Mouse (Mus musculus) monocyte, adult 5-6 weeks (primary cell): Measurements from ENCODE around the gene P4ha3. TPM values are rescaled to one million over a fixed set of nuclear protein-coding genes. Genes with fewer than 3 reads are reported as not detected.
"Not testable (repeated sequence)": the region's sequence is repeated elsewhere in the genome, so short reads cannot be mapped to it uniquely, and the experiment has no call there.

ENCODE experiments used
- ATAC-seq: fragments of 153-309, 156-312 bp; replicated peaks from 2 replicates; pipeline ENCODE4 v1.8.0; 2017; ENCODE audit warnings: mild to moderate bottlenecking; ENCODE audit not compliant: low TSS enrichment, insufficient number of reproducible peaks, severe bottlenecking, poor library complexity, low FRiP score
- total RNA-seq: library from RNA; stranded (forward); fragments of 200-1000, 200-491, 200-594 nt; gene quantifications from 3 replicates; pipeline ENCODE4 v1.2.3, GENCODE M21; 2017

P4ha3 gene
- not detected in 3 replicates for total RNA-seq

DNA sequence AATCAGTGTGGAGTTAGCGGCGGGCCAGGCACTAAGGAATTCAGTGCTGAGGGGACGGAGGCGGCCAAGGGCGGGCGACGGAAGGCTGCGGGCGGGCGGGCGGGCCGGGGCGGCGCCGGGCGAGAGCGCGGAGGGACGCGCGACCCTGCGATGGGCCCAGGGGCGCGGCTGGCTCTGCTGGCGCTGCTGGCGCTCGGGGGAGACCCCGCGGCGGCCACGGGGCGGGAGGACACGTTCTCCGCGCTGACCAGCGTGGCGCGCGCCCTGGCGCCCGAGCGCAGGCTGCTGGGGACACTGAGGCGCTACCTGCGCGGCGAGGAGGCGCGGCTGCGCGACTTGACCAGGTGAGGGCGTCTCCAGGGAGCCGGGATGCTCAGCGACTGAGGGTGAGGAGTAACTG lies at the start of gene P4ha3:
TSS of gene P4ha3 (plus strand) at position 138 of the 400 bp plus-strand sequence.
- no peak for ATAC-seq

GRCm38 (mm10) chr7:100238271-100238670 lies 47.0 kb upstream of the P4ha3 start:
- no peak for ATAC-seq

- ATAC-seq, result no peak
Observed at GRCm38 (mm10) chr7:100240601-100241000, 44.7 kb upstream of the P4ha3 start.

- ATAC-seq, result no peak
Observed at GRCm38 (mm10) chr7:100243007-100243406, 42.3 kb upstream of the P4ha3 start.

DNA sequence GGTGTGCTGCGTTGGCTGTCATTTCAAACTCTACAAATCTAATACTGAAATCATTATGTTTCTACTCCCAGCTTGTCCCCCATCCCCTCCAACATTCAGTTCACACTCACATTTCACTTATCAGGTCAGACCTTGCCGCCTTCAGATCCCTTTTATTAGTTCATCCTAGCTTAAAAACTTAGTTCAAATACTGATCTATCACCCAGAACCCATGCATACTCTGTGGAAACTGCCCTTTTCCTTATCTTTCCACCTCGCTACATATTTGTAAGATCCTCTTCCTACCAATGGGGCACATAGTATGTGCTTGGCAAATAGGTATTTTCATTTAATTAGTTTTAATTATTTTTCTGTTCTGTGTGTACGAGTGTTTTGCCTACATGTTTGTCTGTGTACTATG lies 41.1 kb upstream of the P4ha3 start:
- no peak for ATAC-seq

- ATAC-seq, result no peak
Observed at GRCm38 (mm10) chr7:100245176-100245575, 40.1 kb upstream of the P4ha3 start.

GRCm38 (mm10) chr7:100250667-100251066 lies 34.7 kb upstream of the P4ha3 start:
- ATAC-seq, result no peak

GRCm38 (mm10) chr7:100262350-100262749 lies 23.0 kb upstream of the P4ha3 start:
- no peak for ATAC-seq

DNA sequence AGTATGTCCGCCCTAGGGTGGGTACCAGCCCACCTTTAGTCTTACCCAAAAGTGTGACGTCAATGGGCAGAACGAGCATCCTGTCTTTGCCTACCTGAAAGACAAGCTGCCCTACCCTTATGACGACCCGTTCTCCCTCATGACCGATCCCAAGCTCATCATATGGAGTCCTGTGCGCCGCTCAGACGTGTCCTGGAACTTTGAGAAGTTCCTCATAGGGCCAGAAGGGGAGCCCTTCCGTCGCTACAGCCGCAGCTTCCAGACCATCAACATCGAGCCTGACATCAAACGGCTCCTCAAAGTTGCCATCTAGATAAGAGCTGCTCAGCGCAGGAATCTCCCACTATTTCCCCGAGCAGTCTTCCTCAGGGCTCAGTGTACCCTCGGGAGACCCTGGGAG lies 20.4 kb upstream of the P4ha3 start:
- ATAC-seq, result not testable (repeated sequence)

GRCm38 (mm10) chr7:100272369-100272768 lies 13.0 kb upstream of the P4ha3 start:
- no peak for ATAC-seq

GRCm38 (mm10) chr7:100274507-100274906 lies 10.8 kb upstream of the P4ha3 start:
- ATAC-seq, result no peak

- no peak for ATAC-seq
Observed at GRCm38 (mm10) chr7:100276397-100276796, 8.9 kb upstream of the P4ha3 start.

DNA sequence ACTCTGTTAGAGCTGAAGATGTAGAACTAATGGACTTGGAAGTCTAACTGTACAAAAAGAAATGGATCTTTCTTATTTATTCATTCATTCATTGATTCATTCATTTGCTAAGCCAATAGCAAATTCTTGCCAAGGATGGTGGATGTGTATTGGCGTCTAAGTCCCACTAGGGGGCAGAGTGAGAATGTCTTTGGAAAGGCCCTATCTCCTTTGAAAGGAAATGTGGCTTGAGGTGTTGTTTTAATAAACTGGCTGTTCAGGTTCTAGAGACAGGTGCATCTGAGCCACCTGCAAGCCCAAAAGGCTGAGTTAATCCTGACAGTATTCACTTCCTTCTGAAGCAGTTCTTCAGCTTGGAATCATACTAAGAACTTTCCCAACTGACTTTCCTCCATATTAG lies 5.5 kb upstream of the P4ha3 start:
- peak; percentile 59; the same call in 1 of the 2 replicates for ATAC-seq

- no peak for ATAC-seq
Observed at GRCm38 (mm10) chr7:100281596-100281995, 3.7 kb upstream of the P4ha3 start.

DNA sequence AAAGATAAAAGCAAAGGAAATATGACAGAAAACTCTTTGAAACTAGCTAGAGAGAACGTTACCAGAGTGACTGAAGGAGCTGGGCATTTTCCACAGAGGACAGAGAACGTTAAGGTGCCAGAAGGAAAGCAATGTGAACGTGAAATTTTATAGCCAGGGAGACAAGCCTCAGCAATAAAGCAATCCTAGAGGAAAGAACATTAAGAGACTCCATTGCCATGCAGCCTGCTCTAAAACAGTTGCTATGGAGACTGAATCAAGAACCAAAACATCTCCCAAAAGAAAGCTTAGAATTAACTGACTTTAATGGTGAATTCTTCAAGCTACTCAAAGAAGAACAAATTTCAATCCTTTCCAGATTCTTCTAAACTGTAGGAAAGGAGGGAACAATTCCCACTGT lies 2.0 kb upstream of the P4ha3 start:
- ATAC-seq, result no peak

DNA sequence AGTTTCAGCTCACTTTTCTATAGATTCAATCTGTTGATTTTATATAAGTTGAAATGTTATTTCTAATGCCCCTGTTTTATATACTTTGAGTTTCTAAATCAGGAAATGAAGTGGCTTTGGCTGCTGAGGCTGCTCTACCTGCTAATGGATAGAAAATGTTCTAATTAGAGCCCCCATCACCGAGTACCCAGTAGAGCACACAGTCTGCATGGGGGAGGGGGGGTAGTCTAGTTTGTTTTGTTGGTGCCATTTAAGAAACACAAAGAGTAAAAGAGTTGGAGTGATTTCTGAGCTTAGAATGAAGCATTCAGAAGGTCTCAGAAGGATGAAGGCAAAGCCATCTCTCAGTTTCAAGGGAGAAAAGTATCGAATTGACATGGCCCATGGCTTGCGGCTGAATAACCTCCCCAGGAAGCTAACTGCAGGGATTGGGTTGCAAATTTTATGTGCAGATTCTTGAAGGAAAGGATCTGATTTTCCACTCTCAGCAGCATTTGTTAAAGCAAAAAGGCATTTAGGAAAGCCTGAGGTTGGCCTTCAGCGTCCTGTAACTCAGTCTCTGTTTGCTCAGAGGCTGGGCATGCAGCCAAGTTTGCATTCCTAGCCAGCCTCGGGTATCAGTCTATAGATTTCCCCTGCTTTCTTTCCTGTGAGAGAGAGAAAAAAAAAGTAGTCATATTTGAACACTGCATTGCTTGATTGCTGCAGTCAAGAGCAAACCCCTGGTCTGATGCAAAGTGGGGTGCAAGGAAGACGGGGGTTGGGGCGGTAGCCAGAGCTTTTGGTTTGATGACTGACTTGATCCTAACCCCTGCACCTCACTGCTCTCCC lies 2.6 kb downstream of the P4ha3 start:
- ATAC-seq, result no peak

DNA sequence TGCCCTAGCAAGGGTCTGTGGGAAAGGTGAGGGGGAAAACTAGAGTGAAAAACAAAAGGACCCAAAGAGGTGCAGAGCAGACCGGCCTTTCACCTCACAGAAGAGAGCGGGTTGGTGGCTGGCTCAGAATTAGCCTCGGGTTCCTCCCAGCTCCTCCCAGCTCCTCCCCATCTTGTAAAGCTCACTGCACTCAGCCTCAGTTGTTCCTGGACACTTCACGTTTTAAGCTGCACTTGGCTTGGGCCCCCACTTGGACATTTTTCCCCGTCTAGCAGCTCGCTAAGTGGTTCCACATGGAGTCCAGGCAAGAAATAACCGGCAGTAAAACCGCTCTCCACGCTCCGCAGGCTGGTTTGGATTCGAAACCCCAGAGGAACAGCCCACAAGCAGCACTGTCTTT lies 3.3 kb downstream of the P4ha3 start:
- no peak for ATAC-seq

DNA sequence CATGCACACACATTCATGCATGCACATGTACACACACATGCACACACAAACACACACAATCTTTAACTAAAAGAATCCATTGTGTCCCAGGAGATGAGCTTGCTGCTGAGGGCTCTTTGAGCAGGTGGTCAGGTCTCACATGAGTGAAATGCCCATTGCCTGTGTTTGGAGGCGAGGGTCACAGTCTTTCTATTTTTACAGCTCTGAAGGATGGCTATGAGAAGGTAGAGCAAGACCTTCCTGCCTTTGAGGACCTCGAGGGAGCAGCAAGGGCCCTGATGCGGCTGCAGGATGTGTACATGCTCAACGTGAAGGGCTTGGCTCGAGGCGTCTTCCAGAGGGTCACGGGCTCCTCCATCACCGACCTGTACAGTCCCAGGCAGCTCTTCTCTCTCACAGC lies 8.2 kb downstream of the P4ha3 start:
- ATAC-seq, result no peak

DNA sequence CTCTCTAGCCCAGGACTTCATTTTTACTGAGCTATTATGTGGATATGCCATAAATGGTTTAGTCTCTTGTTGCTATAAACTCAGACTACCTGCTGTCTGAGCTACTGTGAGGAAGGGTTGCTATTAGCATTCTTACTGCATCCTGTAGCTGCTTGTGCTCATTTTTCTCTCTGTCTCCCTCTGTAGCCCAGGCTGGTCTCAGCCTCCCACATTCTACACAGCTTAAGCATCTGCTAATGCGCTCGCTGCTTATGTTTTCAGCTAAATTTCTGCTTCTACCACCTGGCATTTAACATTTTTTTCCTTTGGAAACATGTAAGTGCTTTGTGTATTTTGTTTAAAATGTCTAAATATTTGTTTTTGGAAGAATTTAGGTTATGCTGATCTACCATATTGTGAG lies 10.4 kb downstream of the P4ha3 start:
- no peak for ATAC-seq

- ATAC-seq, result no peak
Observed at GRCm38 (mm10) chr7:100296699-100297098, 11.4 kb downstream of the P4ha3 start.
